Mouse (Mus musculus) lung, embryonic 15.5 days (tissue): ENCODE results near the gene Parvb. TPM values are rescaled to one million over a fixed set of nuclear protein-coding genes. Genes with fewer than 3 reads are reported as not detected.

Experiments used
- ATAC-seq: fragments of 200-750 bp; cut with Nextera tagmentation; 2 replicates; pipeline ENCODE4 v1.8.0; 2017; ENCODE audit warnings: moderate number of reproducible peaks, borderline replicate concordance; ENCODE audit not compliant: low FRiP score, low TSS enrichment; ENCODE audit errors: extremely low read depth
- H3K27ac ChIP-seq: fragments of 300-500 bp; sonication (generic); 2 replicates; pipeline ENCODE4 v1.5.1; 2015; ENCODE audit warnings: moderate library complexity, mild to moderate bottlenecking, inconsistent platforms
- H3K27me3 ChIP-seq: fragments of 300-500 bp; sonication (generic); 2 replicates; pipeline ENCODE4 v1.6.1; 2015; ENCODE audit warnings: inconsistent platforms
- H3K36me3 ChIP-seq: fragments of 300-500 bp; sonication (generic); 2 replicates; pipeline ENCODE4 v1.6.1; 2015; ENCODE audit warnings: inconsistent platforms
- H3K4me1 ChIP-seq: fragments of 300-500 bp; sonication (generic); 2 replicates; pipeline ENCODE4 v1.6.1; 2015; ENCODE audit warnings: inconsistent platforms
- H3K4me2 ChIP-seq: fragments of 300-500 bp; sonication (generic); 2 replicates; pipeline ENCODE4 v1.6.1; 2015; ENCODE audit warnings: inconsistent platforms, mild to moderate bottlenecking, moderate library complexity
- H3K4me3 ChIP-seq: fragments of 300-500 bp; sonication (generic); 2 replicates; pipeline ENCODE4 v1.5.1; 2015; ENCODE audit warnings: mild to moderate bottlenecking, inconsistent platforms
- H3K9ac ChIP-seq: fragments of 300-500 bp; sonication (generic); 2 replicates; pipeline ENCODE4 v1.6.1; 2015; ENCODE audit warnings: inconsistent platforms
- H3K9me3 ChIP-seq: fragments of 300-500 bp; sonication (generic); 2 replicates; pipeline ENCODE4 v1.6.1; 2016; ENCODE audit warnings: inconsistent platforms
- WGBS: fragments of 180-500 bp; shearing (Covaris S2); methylation state at CpG from one replicate; pipeline ENCODE4 v1.1.7; 2015; 5-methylcytosine and 5-hydroxymethylcytosine counted together
- polyA plus RNA-seq: library from polyadenylated mRNA; unstranded; fragments of >200 nt; fragmentation: Nextera tagmentation; extraction: Ambion mirVana; gene quantifications from 2 replicates; pipeline ENCODE4 v1.2.1, GENCODE M21; 2015

Parvb gene
- polyA plus RNA-seq, 1 experiment from 2014 or later: 4.6 TPM

- WGBS: 85% methylated on average over 4 of the region's 4 CpGs
- Histone ChIP-seq H3K4me2 (no peak overlapping the region), H3K9me3 (no peaks in the 10 kb centered on the region), H3K4me1 (peaks cover 22% of the 10 kb centered on the region), H3K4me3 (no peak overlapping the region), H3K27ac (no peak overlapping the region), H3K27me3 (no peaks in the 10 kb centered on the region), H3K36me3 (no peaks in the 10 kb centered on the region), H3K9ac (no peak overlapping the region)
- ATAC-seq: no peak
Measured at GRCm38 (mm10) chr15:84319393-84319792, 87.5 kb downstream of the Parvb start.

- H3K4me3 ChIP-seq: no peak overlapping the region
- 57% methylated on average over 8 of the region's 8 CpGs for WGBS
- H3K9me3 ChIP-seq: no peaks in the 10 kb centered on the region
- H3K36me3 ChIP-seq: no peaks in the 10 kb centered on the region
- H3K27ac ChIP-seq: no peak overlapping the region
- H3K4me2 ChIP-seq: no peak overlapping the region
- H3K9ac ChIP-seq: no peak overlapping the region
- H3K27me3 ChIP-seq: no peaks in the 10 kb centered on the region
- no peak for ATAC-seq
- H3K4me1 ChIP-seq: no peaks in the 10 kb centered on the region
Measured at GRCm38 (mm10) chr15:84321544-84322174, 89.8 kb downstream of the Parvb start.

GRCm38 (mm10) chr15:84323966-84324869 lies 92.4 kb downstream of the Parvb start, which contains the start of gene Parvg:
Gene Parvg, plus strand, starts transcription at chr15:84324026.
- Histone ChIP-seq H3K9me3 (no peaks in the 10 kb centered on the region), H3K27me3 (no peaks in the 10 kb centered on the region), H3K4me1 (no peaks in the 10 kb centered on the region), H3K4me3 (no peak within 1 kb of the TSS), H3K36me3 (no peaks in the 10 kb centered on the region), H3K4me2 (no peak within 1 kb of the TSS), H3K9ac (no peak within 1 kb of the TSS), H3K27ac (no peak within 1 kb of the TSS)
- 74% methylated on average over 10 of the region's 10 CpGs for WGBS
- ATAC-seq: no peak

- Histone ChIP-seq H3K4me3 (no peak overlapping the region), H3K27ac (no peak overlapping the region), H3K9me3 (no peaks in the 10 kb centered on the region), H3K4me2 (no peak overlapping the region), H3K4me1 (no peaks in the 10 kb centered on the region), H3K27me3 (no peaks in the 10 kb centered on the region), H3K36me3 (no peaks in the 10 kb centered on the region), H3K9ac (no peak overlapping the region)
- 63% methylated on average over 8 of the region's 8 CpGs for WGBS
- no peak for ATAC-seq
Measured at GRCm38 (mm10) chr15:84324870-84325553, 93.2 kb downstream of the Parvb start.

GRCm38 (mm10) chr15:84325736-84326135 lies 93.9 kb downstream of the Parvb start:
- no peak for ATAC-seq
- no peak overlapping the region for H3K4me2 ChIP-seq
- H3K4me3 ChIP-seq: no peak overlapping the region
- no peaks in the 10 kb centered on the region for H3K36me3 ChIP-seq
- no peaks in the 10 kb centered on the region for H3K4me1 ChIP-seq
- H3K9me3 ChIP-seq: no peaks in the 10 kb centered on the region
- no peak overlapping the region for H3K27ac ChIP-seq
- 64% methylated on average over 12 of the region's 12 CpGs for WGBS
- H3K9ac ChIP-seq: no peak overlapping the region
- no peaks in the 10 kb centered on the region for H3K27me3 ChIP-seq

GRCm38 (mm10) chr15:84328870-84329269 lies 97.0 kb downstream of the Parvb start:
- Histone ChIP-seq H3K36me3 (no peaks in the 10 kb centered on the region), H3K4me2 (no peak overlapping the region), H3K4me3 (no peak overlapping the region), H3K4me1 (no peaks in the 10 kb centered on the region), H3K27ac (no peak overlapping the region), H3K27me3 (no peaks in the 10 kb centered on the region), H3K9ac (no peak overlapping the region), H3K9me3 (no peaks in the 10 kb centered on the region)
- ATAC-seq: no peak
- 72% methylated on average over 10 of the region's 10 CpGs for WGBS

- Histone ChIP-seq H3K4me1 (no peaks in the 10 kb centered on the region), H3K36me3 (no peaks in the 10 kb centered on the region), H3K4me3 (no peak overlapping the region), H3K27me3 (no peaks in the 10 kb centered on the region), H3K9ac (no peak overlapping the region), H3K27ac (no peak overlapping the region), H3K4me2 (no peak overlapping the region), H3K9me3 (no peaks in the 10 kb centered on the region)
- no peak for ATAC-seq
- 76% methylated on average over 8 of the region's 8 CpGs for WGBS
Measured at GRCm38 (mm10) chr15:84329940-84330339, 98.1 kb downstream of the Parvb start.

GRCm38 (mm10) chr15:84331066-84331612 lies 99.3 kb downstream of the Parvb start:
- no peak overlapping the region for H3K9ac ChIP-seq
- no peaks in the 10 kb centered on the region for H3K27me3 ChIP-seq
- ATAC-seq: no peak
- WGBS: 61% methylated on average over 4 of the region's 4 CpGs
- H3K27ac ChIP-seq: no peak overlapping the region
- H3K36me3 ChIP-seq: no peaks in the 10 kb centered on the region
- H3K9me3 ChIP-seq: no peaks in the 10 kb centered on the region
- H3K4me2 ChIP-seq: no peak overlapping the region
- no peaks in the 10 kb centered on the region for H3K4me1 ChIP-seq
- no peak overlapping the region for H3K4me3 ChIP-seq

- Histone ChIP-seq H3K27me3 (no peaks in the 10 kb centered on the region), H3K9ac (no peak overlapping the region), H3K9me3 (no peaks in the 10 kb centered on the region), H3K4me3 (no peak overlapping the region), H3K36me3 (no peaks in the 10 kb centered on the region), H3K4me2 (no peak overlapping the region), H3K27ac (no peak overlapping the region), H3K4me1 (no peaks in the 10 kb centered on the region)
- 63% methylated on average over 12 of the region's 12 CpGs for WGBS
- ATAC-seq: no peak
Measured at GRCm38 (mm10) chr15:84336281-84336817, 104.5 kb downstream of the Parvb start.

- no peak overlapping the region for H3K9ac ChIP-seq
- no peaks in the 10 kb centered on the region for H3K27me3 ChIP-seq
- no peaks in the 10 kb centered on the region for H3K4me1 ChIP-seq
- no peak overlapping the region for H3K4me3 ChIP-seq
- H3K27ac ChIP-seq: no peak overlapping the region
- no peaks in the 10 kb centered on the region for H3K36me3 ChIP-seq
- H3K9me3 ChIP-seq: no peaks in the 10 kb centered on the region
- WGBS: 66% methylated on average over 5 of the region's 5 CpGs
- no peak overlapping the region for H3K4me2 ChIP-seq
- no peak for ATAC-seq
Measured at GRCm38 (mm10) chr15:84337599-84337998, 105.8 kb downstream of the Parvb start.

GRCm38 (mm10) chr15:84340926-84341325 lies 109.1 kb downstream of the Parvb start:
- no peak for ATAC-seq
- Histone ChIP-seq H3K4me2 (no peak overlapping the region), H3K9me3 (no peaks in the 10 kb centered on the region), H3K4me3 (no peak overlapping the region), H3K27ac (no peak overlapping the region), H3K27me3 (no peaks in the 10 kb centered on the region), H3K9ac (no peak overlapping the region), H3K4me1 (no peaks in the 10 kb centered on the region), H3K36me3 (no peaks in the 10 kb centered on the region)
- WGBS: 38% methylated on average over 2 of the region's 2 CpGs
